Mouse (Mus musculus) bone marrow macrophage, adult 2 months (primary cell): ENCODE data around the gene Brd2.

Experiments
- CTCF ChIP-seq: IDR thresholded peaks from 2 replicates; pipeline ENCODE4 v1.5.1; 2012; ENCODE audit warnings: low read depth, mild to moderate bottlenecking, low read length, moderate library complexity
- POLR2A ChIP-seq: IDR thresholded peaks from 2 replicates; pipeline ENCODE4 v1.6.1; 2012; ENCODE audit warnings: mild to moderate bottlenecking, low read depth, low read length, borderline replicate concordance

DNA sequence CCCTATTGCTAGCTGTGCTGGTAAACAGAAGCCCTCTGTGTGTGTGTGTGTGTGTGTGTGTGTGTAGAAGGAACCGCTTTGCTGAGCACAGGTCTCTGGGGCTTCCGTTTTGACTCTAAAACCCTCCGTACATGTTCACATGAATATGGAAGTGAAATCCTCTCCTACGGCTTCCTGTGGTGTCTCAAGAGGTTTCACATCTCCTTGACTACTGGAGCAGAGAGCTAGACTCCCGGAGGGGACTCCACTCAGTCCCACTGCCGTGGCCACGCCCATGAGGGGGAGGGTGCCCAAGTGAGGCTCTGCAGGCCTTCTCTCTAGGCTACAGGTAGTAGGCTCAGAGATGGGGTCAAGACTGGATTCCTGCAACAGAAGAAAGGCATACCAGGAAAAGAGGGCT is 20.6 kb upstream of the Brd2 start, which contains the start of gene H2-DMb2:
- TF ChIP-seq CTCF = no peak
- TF ChIP-seq POLR2A = no peak
